Mouse (Mus musculus): ENCODE data around the gene Adam12.

- TF ChIP-seq POLR2A (IDR thresholded peaks at IDR 0.05; ENCODE audit: insufficient read depth, low read length) = no peak
- no peak for TF ChIP-seq CTCF (IDR thresholded peaks at IDR 0.05; ENCODE audit: low read depth, low read length)
- TF ChIP-seq EP300 (IDR thresholded peaks at IDR 0.05; ENCODE audit: insufficient read depth, low read depth, low read length) = no peak
Measured at GRCm38 (mm10) chr7:134227773-134228455, 4.0 kb downstream of the Adam12 start.

Measured in ES-Bruce4 (cell line).